Mouse (Mus musculus) fibroblast of lung, adult 2 months (primary cell): ENCODE results near the gene Fam160b1.

Experiments
- DNase-seq: peaks from one replicate; pipeline ENCODE4 v3.0.0-alpha.2; 2011; ENCODE audit warnings: low read depth

The Fam160b1 gene

DNA sequence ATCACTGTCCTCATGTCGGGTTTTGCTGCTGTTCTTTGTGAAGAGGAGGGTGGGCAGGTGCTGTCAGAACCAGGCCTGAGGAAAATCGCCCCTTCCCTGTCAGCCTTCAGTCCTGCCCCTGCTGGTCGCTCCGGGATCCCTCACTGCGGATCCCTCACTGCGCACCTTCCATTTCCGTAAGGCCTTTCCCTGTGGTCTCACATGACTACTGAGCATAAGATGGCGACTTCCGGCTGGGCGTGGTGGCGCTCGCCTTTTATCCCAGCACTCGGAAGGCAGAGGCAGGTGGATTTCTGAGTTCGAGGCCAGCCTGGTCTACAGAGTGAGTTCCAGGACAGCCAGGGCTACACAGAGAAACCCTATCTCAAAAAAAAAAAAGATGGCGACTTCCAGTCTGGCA, 64.8 kb downstream of the Fam160b1 start:
- DNase-seq = no peak

DNA sequence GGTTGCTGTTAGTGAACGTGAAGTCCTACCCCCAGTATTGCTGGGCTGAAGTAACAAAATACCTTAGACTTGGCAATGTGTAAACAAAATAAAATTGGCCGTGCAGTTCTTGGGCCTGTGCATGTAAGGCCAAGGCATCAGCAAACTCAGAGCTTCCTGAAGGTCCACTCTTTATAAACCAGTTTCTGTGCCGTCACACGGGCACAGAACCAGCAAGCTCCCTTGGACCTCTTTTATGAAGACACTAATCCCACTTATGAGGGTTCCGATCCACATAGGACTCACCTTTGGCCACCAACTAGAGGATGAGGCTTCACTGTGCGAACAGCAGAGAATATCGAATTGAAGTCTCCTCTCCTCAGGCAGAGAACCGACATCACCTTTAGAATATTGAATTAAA, 66.4 kb downstream of the Fam160b1 start:
- DNase-seq = no peak

DNA sequence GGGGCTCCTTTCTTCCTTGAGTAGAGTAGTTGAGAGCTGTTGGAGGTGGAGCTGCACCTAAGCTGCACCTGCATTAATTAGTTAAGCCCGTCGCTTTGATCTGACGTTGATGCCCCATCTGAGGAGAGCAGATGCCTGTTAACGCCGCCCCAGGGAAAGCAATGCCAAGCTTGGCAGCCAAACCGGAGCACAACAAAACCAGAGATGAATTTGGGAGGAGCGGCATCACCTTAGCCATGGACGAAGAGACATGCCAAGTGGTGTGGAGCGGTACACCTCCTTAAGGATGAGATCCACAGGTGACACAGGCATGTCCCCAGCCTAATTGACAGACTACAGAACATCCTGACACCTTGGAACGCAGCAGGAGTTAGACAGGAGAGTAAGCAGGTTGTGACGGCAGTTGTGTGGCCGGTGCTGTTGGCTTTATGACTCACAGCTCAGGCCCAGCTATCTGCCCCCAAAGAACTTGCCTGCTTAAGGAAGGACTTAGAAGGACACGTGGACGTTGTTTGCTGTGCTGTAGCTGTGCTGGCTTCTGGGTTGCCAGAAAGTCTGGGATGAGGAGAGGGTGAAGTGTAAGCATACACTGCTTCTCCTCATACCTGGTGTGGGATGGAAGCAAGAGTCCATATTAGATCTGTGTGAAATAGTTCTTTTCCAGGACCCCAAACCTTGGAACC, 67.4 kb downstream of the Fam160b1 start:
- DNase-seq = no peak

DNA sequence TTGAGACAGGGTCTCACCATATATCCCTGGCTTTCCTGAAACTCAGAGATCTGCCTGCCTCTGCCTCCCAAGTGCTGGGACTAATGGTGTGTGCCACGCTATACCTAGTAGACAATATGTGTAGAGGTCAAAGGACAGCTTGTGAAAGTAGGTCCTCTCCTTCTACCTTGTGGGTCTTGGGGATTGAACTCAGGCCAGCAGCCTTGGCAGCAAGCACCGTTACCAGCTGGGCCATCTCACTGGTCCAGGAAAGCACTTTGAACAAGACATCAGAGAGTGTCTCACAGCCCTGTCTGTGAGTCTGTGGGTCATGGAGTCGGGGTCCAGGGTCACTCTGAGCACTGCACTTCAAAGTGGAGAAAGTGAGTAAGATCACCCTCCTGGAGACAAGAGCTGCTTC, 68.2 kb downstream of the Fam160b1 start:
- no peak for DNase-seq

DNA sequence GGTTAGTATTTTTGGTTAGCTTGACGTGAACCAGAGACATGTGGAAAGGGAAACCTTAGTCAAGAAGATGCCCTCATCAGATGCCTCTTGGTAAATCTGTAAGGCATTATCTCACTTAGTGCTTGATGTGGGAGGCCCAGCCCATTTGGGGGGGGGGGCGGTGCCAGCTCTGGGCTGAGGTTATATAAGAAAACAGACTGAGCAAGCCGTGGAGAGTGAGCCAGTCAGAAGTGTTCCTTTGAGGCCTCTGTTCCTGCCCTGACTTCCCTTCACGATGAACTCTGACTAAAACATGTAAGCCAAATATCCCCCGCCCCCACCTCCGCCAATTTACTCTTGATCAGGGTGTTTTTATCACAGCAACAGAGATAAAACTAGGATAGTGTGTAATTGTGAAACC, 69.4 kb downstream of the Fam160b1 start:
- DNase-seq = no peak

- no peak for DNase-seq
Measured at GRCm38 (mm10) chr19:57431476-57431875, 71.0 kb downstream of the Fam160b1 start.

GRCm38 (mm10) chr19:57434024-57434423, 73.5 kb downstream of the Fam160b1 start:
- no peak for DNase-seq

DNA sequence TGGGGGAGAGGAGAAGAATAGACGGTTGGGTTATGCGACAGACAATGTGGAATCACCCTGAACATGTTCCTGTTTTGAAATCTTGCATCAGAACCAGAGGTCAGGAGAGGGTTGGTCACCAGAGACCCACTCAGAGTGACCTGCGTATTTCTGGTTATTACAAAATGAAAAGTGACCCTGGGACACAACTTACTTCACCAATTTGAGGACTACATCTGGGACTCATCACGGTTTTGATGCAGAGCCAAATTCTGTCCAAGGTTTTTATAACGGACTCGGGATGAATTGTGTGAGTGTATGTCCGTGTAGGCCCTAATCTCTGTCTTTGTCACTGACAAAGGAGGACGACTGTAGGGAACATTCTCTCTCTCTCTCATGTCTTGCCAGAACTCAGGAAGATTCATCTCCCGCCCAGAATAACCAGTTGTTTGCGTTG, 76.1 kb downstream of the Fam160b1 start:
- no peak for DNase-seq

DNA sequence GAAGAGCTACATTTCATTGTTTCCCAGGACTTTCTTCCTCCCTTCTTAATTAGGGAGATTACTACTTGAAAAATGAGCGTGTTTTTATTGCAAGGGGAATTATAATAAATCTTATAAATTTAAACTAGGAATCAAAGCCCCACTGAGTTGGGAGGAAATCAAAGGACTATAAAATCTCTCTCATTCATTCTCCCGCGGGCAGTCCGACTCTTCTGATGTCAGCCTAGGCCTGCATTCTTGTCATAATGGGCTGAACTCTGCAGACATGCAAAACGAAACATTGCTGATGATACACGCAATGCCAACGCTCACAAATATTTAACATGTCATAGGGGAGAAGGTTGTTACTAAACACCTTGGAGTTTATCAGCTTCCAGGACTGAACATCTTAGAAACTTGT, 76.6 kb downstream of the Fam160b1 start:
- no peak for DNase-seq
